Mouse (Mus musculus) naive thymus-derived CD4-positive, alpha-beta T cell, adult 2 months (primary cell): Measurements from ENCODE around the gene Mxd3.

Source experiments
- DNase-seq: peaks from one replicate; pipeline ENCODE4 v3.0.0-alpha.2; 2011; ENCODE audit warnings: low read depth

The Mxd3 gene

GRCm38 (mm10) chr13:55329683-55330566 lies at the start of gene Mxd3:
Gene Mxd3 (minus strand): TSS chr13:55329823.
- peak; percentile 91 for DNase-seq

- no peak for DNase-seq
Measured at GRCm38 (mm10) chr13:55378907-55379580, 49.4 kb upstream of the Mxd3 start.

- DNase-seq, result no peak
Measured at GRCm38 (mm10) chr13:55375877-55376276, 46.3 kb upstream of the Mxd3 start.

GRCm38 (mm10) chr13:55374206-55374924 lies 44.7 kb upstream of the Mxd3 start:
- DNase-seq, result no peak

- no peak for DNase-seq
Measured at GRCm38 (mm10) chr13:55371740-55372139, 42.1 kb upstream of the Mxd3 start.

DNA sequence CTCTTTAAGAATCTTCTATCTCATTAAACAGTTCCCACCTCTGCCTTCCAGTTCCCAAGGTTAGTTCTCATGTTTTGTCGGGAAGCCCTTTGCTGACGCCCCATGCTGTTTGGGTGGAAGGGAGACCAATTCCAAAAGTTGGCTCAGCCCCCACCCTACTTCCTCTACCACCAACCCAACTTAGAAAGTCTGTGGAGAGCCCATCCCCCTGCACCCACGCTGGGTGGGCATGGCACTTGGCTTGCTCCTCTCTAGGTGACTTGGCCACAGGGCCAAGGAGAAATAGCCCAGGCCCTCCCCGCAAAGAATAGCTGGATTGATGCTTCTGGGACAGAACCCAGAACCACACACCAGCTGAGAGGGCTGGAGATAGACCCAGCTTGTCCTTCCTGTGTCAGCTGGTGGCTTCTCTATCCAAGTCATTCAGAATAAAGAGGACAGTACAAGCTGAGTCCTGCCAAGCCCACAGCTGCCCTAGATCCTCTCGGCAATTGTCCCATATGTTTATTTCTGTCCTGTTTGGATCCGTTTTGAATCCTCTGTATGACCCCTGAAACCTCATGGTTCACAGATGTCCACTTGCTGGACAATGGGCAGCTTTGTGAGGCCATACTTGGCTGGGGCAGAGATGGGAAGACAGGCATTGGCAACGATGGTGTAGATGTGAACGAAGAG lies 41.5 kb upstream of the Mxd3 start:
- DNase-seq, result no peak

DNA sequence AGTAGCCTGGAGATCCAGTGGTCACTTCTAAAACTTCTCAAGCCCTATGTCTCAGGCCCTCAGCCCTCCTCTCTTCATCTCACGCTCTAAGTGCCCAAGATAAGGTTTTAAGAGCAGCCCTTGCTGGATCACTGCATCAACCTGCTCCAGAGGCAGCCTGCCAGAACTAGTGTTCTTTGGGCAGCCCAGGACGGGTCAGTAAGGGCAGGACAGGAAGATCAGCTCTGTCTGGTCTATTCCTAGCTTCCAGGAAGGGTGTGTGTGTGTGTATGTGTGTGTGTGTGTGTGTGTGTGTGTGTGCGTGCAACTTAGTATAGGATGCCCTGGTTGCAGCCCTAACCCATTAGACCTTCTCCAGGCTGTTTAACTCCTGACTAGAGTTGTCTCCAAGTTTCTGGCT lies 40.6 kb upstream of the Mxd3 start:
- no peak for DNase-seq

GRCm38 (mm10) chr13:55369531-55370114 lies 40.0 kb upstream of the Mxd3 start, which contains the start of gene Rgs14:
Gene Rgs14 (plus strand): TSS chr13:55369732.
- DNase-seq, result peak; percentile 85

GRCm38 (mm10) chr13:55368401-55368800 lies 38.8 kb upstream of the Mxd3 start:
- DNase-seq, result no peak

DNA sequence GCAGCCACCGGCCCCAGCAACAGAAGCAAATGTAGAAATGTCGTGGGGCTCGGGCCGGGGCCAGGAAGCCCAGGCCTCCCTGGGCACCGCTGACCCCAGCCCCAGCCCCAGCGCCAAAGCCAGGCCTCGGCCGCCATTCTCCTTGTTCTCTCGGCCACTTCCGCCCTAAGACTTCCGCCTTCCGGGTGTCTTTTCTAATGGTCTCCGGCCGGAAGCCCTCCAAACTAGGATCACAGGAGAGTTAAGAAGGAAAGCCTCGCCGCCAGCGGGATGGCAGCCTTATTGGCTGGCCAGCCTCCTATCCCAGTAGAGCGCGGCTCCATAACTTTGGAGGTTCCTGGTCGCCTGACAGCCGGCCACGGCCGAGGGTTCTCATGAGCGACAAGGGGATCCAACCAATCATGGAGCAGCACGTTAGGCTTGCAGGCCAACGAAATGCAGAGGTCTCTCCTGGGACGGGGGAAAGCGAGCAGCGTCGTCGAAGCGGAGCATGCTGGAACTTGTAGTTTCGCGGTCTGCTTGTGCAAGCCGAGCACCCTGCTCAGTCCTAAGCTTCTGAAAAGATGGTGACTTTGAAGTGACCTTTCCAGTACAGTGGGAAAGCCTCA lies 32.9 kb upstream of the Mxd3 start, which contains the start of gene Lman2:
Lman2 (minus strand) TSS at position 331 of the 608 bp plus-strand sequence.
- peak; percentile 94 for DNase-seq

- DNase-seq, result no peak
Measured at GRCm38 (mm10) chr13:55361974-55362452, 32.4 kb upstream of the Mxd3 start.

DNA sequence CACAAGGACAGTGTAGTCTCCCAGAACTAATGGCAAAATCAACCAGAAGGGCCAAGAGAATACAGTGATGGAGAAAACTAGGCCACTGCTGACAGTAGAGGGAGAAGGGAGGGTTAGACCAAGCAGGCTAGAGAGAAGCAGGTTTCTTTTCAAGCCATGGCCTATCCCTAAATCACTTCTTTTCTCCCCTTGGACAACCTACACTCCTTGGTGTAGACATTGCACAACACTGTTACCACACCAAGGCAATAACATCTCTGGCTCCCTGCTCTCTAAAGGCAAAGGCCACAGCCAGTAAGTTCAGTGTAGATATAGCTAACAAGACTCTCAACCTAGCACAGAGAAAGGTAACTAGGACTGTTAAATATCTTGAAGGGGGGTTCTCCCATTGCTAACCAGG lies 31.5 kb upstream of the Mxd3 start:
- no peak for DNase-seq

- no peak for DNase-seq
Measured at GRCm38 (mm10) chr13:55346745-55347144, 17.1 kb upstream of the Mxd3 start.

- DNase-seq, result no peak
Measured at GRCm38 (mm10) chr13:55344286-55344685, 14.7 kb upstream of the Mxd3 start.

GRCm38 (mm10) chr13:55342469-55342868 lies 12.8 kb upstream of the Mxd3 start:
- no peak for DNase-seq

- no peak for DNase-seq
Measured at GRCm38 (mm10) chr13:55339259-55339658, 9.6 kb upstream of the Mxd3 start.

- DNase-seq, result no peak
Measured at GRCm38 (mm10) chr13:55338131-55339054, 8.8 kb upstream of the Mxd3 start.

GRCm38 (mm10) chr13:55337341-55337975 lies 7.8 kb upstream of the Mxd3 start:
- no peak for DNase-seq

DNA sequence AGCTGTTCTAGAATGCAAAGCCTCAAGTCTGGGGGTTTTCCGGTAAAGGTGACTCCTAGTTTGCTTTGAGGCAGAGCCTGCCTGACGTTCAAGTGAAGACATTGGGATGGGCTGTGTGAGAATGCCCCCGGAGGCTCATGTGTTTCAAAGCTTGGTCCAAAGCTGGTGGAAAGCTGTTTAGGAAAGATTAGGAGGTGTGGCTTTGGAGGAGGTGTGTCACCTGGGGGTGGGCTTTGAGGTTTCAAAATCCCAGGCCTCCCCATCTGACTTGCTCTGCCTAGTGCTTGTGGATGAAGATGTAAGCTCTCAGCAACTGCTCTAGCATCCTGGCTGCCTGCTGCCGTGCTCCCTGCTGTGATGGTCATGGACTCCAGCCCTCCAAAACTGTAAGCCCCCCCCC lies 6.1 kb upstream of the Mxd3 start:
- DNase-seq, result no peak
